Mouse (Mus musculus): Measurements from ENCODE around the gene Ppp1r36.
"Not testable (repeated sequence)": the region's sequence is repeated elsewhere in the genome, so short reads cannot be mapped to it uniquely, and the experiment has no call there.

Ppp1r36 gene

GRCm38 (mm10) chr12:76401674-76402073, 15.7 kb upstream of the Ppp1r36 start:
- DNase-seq = peak in 1 of 2 experiments; percentile 23

DNA sequence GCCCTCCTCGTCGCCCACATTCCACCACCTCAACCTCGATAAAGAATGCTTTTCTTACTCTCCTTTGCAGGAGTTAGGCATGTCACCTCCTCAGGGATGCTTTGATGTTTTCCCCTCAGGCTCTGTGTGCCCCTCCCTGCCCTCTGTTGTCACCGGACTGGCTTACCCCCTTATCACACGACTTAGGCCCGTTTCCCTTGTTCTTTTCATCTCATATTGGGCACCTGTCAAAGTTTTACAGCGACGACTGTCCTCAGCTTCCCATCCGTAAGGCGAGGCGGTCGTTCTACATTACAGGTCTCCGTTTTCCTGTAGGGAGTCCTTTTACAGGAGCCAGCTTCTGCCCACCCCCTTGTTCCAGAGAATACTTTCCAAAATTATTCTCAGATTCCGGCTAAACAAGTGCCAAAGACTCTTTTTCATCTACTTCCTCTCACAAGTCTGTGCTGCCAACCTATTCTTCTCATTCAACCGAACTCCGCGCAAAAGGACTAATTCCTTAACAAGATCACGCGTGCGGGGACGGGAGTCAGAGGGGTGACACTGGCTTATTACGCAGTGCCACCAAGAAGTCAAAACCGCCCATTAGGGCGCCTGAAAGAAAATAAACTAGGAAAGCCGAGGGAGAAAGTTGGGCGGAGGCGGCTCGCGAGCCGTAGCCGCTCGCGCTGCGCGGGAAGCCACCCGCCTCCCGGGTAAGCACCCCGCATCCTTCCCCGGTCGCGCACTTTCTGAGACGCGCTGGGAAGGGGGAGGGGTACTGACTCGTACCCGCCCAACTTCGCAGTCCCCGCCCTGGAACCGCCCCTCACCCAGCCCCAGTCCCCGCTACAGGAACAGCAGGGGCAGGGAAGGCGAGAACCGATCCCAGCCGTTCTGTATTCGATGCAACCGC, 14.1 kb upstream of the Ppp1r36 start:
- DNase-seq = peak; percentile 33 to 93

GRCm38 (mm10) chr12:76403886-76404537, 13.3 kb upstream of the Ppp1r36 start, which contains the start of gene Hspa2:
Hspa2 (plus strand) TSS chr12:76404176.
- DNase-seq = peak; percentile 100

DNA sequence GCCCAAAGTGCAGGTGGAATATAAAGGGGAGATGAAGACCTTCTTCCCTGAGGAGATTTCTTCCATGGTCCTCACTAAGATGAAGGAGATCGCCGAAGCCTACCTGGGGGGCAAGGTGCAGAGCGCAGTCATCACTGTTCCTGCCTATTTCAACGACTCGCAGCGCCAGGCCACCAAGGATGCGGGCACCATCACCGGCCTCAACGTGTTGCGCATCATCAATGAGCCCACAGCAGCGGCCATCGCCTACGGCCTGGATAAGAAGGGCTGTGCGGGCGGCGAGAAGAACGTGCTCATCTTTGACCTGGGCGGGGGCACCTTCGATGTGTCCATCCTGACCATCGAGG, 12.5 kb upstream of the Ppp1r36 start:
- no peak for DNase-seq

DNA sequence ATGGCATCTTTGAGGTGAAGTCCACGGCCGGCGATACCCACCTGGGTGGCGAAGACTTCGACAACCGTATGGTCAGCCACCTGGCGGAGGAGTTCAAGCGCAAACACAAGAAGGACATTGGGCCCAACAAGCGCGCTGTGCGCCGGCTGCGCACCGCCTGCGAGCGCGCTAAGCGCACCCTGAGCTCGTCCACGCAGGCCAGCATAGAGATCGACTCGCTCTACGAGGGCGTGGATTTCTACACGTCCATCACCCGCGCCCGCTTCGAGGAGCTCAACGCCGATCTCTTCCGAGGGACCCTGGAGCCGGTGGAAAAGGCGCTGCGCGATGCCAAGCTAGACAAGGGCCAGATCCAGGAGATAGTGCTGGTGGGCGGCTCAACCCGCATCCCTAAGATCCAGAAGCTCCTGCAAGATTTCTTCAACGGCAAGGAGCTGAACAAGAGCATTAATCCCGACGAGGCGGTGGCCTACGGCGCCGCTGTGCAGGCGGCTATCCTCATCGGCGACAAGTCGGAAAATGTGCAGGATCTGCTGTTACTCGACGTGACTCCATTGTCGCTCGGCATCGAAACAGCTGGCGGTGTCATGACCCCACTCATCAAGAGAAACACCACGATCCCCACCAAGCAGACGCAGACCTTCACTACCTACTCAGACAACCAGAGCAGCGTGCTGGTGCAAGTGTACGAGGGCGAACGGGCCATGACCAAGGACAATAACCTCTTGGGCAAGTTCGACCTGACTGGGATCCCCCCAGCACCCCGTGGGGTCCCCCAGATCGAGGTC, 12.0 kb upstream of the Ppp1r36 start:
- peak; percentile 50 to 58 for DNase-seq

DNA sequence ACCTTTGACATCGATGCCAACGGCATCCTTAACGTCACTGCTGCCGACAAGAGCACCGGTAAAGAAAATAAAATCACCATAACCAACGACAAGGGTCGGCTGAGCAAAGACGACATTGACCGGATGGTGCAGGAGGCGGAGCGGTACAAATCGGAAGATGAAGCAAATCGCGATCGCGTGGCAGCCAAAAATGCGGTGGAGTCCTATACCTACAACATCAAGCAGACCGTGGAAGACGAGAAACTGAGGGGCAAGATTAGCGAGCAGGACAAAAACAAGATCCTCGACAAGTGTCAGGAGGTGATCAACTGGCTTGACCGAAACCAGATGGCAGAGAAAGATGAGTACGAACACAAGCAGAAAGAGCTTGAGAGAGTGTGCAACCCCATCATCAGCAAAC, 11.4 kb upstream of the Ppp1r36 start:
- DNase-seq = peak; percentile 15 to 21

DNA sequence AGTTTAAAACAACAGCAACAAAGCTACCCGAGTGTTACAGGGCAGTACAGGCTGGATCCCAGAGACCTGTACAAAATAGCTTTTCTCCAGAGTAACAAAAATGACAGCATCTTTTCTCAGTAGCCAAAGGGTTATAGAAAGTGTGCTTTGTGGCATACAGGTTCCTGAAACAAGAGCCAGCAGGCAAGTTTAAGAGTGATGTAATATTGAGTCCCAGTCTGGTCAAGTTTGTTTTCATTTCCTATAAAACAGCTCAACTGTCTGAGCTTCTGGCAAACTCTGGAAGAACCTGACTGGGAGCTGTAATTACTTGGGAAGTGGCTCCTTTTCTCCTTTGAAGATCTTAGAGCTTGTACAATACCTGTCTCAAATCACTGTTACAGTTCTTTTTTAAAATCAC, 10.2 kb upstream of the Ppp1r36 start:
- no peak for DNase-seq

- no peak for DNase-seq
Measured at GRCm38 (mm10) chr12:76409166-76409565, 8.2 kb upstream of the Ppp1r36 start.

- DNase-seq = no peak
Measured at GRCm38 (mm10) chr12:76415383-76416010, 1.8 kb upstream of the Ppp1r36 start.

GRCm38 (mm10) chr12:76418346-76418745, 1.0 kb downstream of the Ppp1r36 start:
- DNase-seq = no peak

DNA sequence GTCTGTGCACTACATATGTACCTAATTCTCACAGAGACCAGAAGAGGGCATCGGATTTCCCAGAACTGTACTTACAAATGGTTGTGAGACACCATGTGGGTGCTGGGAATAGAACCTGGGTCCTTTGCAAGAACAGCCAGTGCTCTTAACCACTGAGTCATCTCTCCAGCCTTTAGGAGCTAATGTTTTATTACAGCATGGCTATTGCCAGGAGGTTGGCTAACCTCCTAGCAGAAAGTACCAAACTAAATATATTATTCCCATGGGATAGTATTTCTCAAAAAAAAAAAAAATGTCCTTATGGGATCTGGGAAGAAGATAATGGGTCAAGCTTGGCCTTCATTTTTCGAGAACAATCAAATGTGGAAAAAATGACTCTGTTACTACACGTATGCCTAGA, 7.9 kb downstream of the Ppp1r36 start:
- no peak for DNase-seq

GRCm38 (mm10) chr12:76427546-76427945, 10.2 kb downstream of the Ppp1r36 start:
- DNase-seq = no peak

- DNase-seq = no peak
Measured at GRCm38 (mm10) chr12:76430879-76431406, 13.6 kb downstream of the Ppp1r36 start.

DNA sequence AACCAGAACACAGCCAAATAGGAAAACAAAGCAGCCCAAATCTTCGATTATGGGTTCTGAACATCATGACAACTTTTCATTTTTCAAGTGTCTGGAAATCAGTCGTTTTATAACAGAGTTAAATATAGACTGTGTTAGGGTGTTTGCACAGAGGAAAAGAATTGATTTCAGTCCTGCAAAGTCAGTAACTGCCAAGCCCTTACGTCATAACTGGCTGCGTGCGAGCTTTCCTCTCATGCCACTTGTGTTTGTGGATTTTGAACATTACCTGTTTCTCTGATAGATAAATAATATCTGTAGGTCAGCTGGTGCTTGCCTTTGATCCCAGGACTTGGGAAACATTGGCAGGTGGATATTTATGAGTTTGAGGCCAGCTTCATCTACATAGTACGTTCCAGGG, 14.1 kb downstream of the Ppp1r36 start:
- DNase-seq = no peak

DNA sequence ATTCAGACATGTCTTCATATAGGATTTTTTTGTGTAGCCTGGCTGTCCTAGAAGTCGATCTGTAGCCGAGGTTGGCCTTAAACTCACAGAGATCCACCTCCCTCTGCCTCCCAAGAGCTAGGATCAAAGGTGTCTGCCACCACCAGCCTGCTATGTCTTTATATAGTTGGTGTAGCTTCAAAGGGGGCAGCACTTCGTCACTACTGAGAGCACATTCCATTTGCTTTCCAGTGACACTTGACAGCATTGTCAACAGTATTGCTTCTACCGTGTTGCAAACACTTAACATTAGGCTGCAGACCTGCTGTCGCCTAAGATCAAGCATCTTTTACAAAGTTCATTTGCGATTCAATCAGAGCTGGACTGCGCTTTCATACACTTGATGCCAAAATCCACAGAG, 16.8 kb downstream of the Ppp1r36 start:
- DNase-seq = no peak

- DNase-seq = peak in 1 of 2 experiments; percentile 8
Measured at GRCm38 (mm10) chr12:76435084-76435483, 17.7 kb downstream of the Ppp1r36 start.

GRCm38 (mm10) chr12:76435549-76435948, 18.2 kb downstream of the Ppp1r36 start:
- no peak for DNase-seq

- DNase-seq = not testable (repeated sequence)
Measured at GRCm38 (mm10) chr12:76443488-76443887, 26.1 kb downstream of the Ppp1r36 start.

GRCm38 (mm10) chr12:76444359-76444772, 27.0 kb downstream of the Ppp1r36 start:
- DNase-seq = no peak

- no peak for DNase-seq
Measured at GRCm38 (mm10) chr12:76444862-76445261, 27.5 kb downstream of the Ppp1r36 start.

- DNase-seq = no peak
Measured at GRCm38 (mm10) chr12:76446201-76446600, 28.9 kb downstream of the Ppp1r36 start.

DNA sequence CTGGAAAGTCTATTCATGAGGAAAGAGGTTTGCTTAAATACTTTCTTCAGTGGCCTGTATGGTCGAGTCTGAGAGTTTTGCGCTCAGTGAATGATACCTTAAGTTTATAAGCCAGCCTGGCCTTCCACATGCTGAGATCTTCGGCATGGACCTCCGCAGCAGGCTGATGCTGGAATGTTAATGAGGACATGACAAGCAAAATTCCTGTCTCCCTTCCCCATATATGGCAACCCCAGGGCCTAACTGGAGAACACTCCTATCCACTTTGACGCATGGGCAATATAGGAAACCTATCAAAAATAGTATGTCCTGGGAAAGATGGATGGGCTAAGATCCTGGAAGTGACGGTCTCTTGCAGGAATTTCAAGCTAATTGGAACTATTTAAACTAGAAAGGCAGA, 30.8 kb downstream of the Ppp1r36 start:
- no peak for DNase-seq

- no peak for DNase-seq
Measured at GRCm38 (mm10) chr12:76452203-76452602, 34.9 kb downstream of the Ppp1r36 start.

Data from cerebellum, postnatal 25 days (tissue).